In genomic region chrX:73342941-73343735, GRCm38 (mm10) we compare ENCODE assay signal across 8 mouse cellular contexts. TPM values are rescaled to one million over a fixed set of nuclear protein-coding genes. Genes with fewer than 3 reads are reported as not detected.
DNase-seq lines count a peak whose midpoint lies in the region; ATAC-seq and TF ChIP-seq lines count a peak whose summit lies in the region.
"Had no signal": no experiment of that assay in that cellular context is flagged by ENCODE, and none has a peak within 500 bp of the region (broad histone marks: within the 10 kb centered on the region; RNA-seq: fewer than 3 reads in every experiment).

No protein-coding gene starts in this region.

- no peak for TF ChIP-seq CTCF in forebrain, postnatal 0 days (IDR thresholded peaks at IDR 0.05; ENCODE audit: low read depth)
- TF ChIP-seq CTCF in intestine, postnatal 0 days (IDR thresholded peaks at IDR 0.05; ENCODE audit: low read depth), result no peak

- H3K27me3 ChIP-seq in forebrain, postnatal 0 days (ENCODE audit: insufficient read depth, low read length), result no peaks in the 10 kb centered on the region
- no peaks in the 10 kb centered on the region for H3K27me3 ChIP-seq in intestine, postnatal 0 days (replicated peaks; ENCODE audit: control insufficient read depth, insufficient read depth, low read length)

- peak overlapping the region; percentile 78 for H3K4me3 ChIP-seq in brown adipose tissue, adult 24 weeks (ENCODE audit: insufficient read depth, low read depth, low read length)
- H3K4me3 ChIP-seq in forebrain, postnatal 0 days (ENCODE audit: low read depth, low read length), result peak overlapping the region; percentile 49
- peak overlapping the region; percentile 51 for H3K4me3 ChIP-seq in intestine, postnatal 0 days (ENCODE audit: low read depth, low read length)

- H3K27ac ChIP-seq in brown adipose tissue, adult 24 weeks (replicated peaks; ENCODE audit: low read depth, low read length), result no peak overlapping the region
- H3K27ac ChIP-seq in forebrain, postnatal 0 days (ENCODE audit: low read depth, low read length), result peak overlapping the region; percentile 78
- H3K27ac ChIP-seq in intestine, postnatal 0 days (ENCODE audit: low read depth, low read length), result no peak overlapping the region

- H3K9ac ChIP-seq in forebrain, postnatal 0 days, result peak overlapping the region; percentile 64
- H3K9ac ChIP-seq in intestine, postnatal 0 days (ENCODE audit: low read depth, low read length), result peak overlapping the region; percentile 46

- peak overlapping the region; percentile 54 for H3K4me2 ChIP-seq in forebrain, postnatal 0 days (ENCODE audit: low read depth)
- H3K4me2 ChIP-seq in intestine, postnatal 0 days (replicated peaks; ENCODE audit: low read depth), result peak overlapping the region; percentile 63

- ATAC-seq in forebrain, postnatal 0 days, result peak; percentile 61
- peak; percentile 45; the same call in 1 of the 2 replicates for ATAC-seq in intestine, postnatal 0 days
- peak; percentile 31 for ATAC-seq in megakaryocyte, adult 5-6 weeks (ENCODE audit: poor library complexity, severe bottlenecking)

- WGBS in forebrain, postnatal 0 days, result 31% methylated on average over 15 of the region's 15 CpGs
- 24% methylated on average over 15 of the region's 15 CpGs for WGBS in intestine, postnatal 0 days

- H3K9me3 ChIP-seq in forebrain, postnatal 0 days (ENCODE audit: low read length), result no peaks in the 10 kb centered on the region
- H3K9me3 ChIP-seq in intestine, postnatal 0 days (ENCODE audit: control insufficient read depth), result no peaks in the 10 kb centered on the region

- DNase-seq in spleen, postnatal 36 days (ENCODE audit: low spot score in 2 of 2), result peak; percentile 29 to 31
- no peak for DNase-seq in spleen, adult 18-20 months
- no peak for DNase-seq in forebrain, postnatal 0 days
- DNase-seq in testis, postnatal 10 days (ENCODE audit: low spot score), result peak; percentile 54

- no peaks in the 10 kb centered on the region for H3K36me3 ChIP-seq in forebrain, postnatal 0 days (ENCODE audit: insufficient read depth)
- H3K36me3 ChIP-seq in intestine, postnatal 0 days (ENCODE audit: control insufficient read depth, insufficient read depth), result no peaks in the 10 kb centered on the region

- H3K4me1 ChIP-seq in brown adipose tissue, adult 24 weeks (ENCODE audit: control insufficient read depth, insufficient read depth, insufficient read length, low read length), result no peaks in the 10 kb centered on the region
- H3K4me1 ChIP-seq in forebrain, postnatal 0 days (ENCODE audit: insufficient read depth), result no peaks in the 10 kb centered on the region
- H3K4me1 ChIP-seq in intestine, postnatal 0 days (replicated peaks; ENCODE audit: control insufficient read depth, insufficient read depth, low read length), result no peaks in the 10 kb centered on the region

RNA-seq across cellular contexts. Expression of gene Zfp275, which starts 0.7 kb away (rescaled TPM):
- polyA plus RNA-seq in brown adipose tissue, adult 24 weeks (2012; ENCODE audit: insufficient read depth, insufficient read length, missing spikeins), result 2.4 and 2.8 TPM in 2 replicates
- total RNA-seq in forebrain, postnatal 0 days (2014; rRNA removed), result 24.6 and 32.3 TPM in 2 replicates
- polyA plus RNA-seq in forebrain, postnatal 0 days (2015; fragmentation: Nextera tagmentation; extraction: Ambion mirVana), result 3.7 and 5.2 TPM in 2 replicates
- polyA plus RNA-seq in intestine, postnatal 0 days (2015; fragmentation: Nextera tagmentation; extraction: Ambion mirVana), result 2.2 and 2.3 TPM in 2 replicates
- total RNA-seq in megakaryocyte, adult 5-6 weeks (2015), result 5.3 and 6.8 TPM in 2 replicates
- 3.5 and 4.3 TPM in 2 replicates for total RNA-seq in megakaryocyte, adult 5-6 weeks (2017)

RNA-seq across cellular contexts. Expression of gene Gm45015, which starts 6.5 kb away (rescaled TPM):
- not detected in 2 replicates for polyA plus RNA-seq in brown adipose tissue, adult 24 weeks (2012; ENCODE audit: insufficient read depth, insufficient read length, missing spikeins)
- not detected in 2 replicates for total RNA-seq in forebrain, postnatal 0 days (2014; rRNA removed)
- polyA plus RNA-seq in forebrain, postnatal 0 days (2015; fragmentation: Nextera tagmentation; extraction: Ambion mirVana), result not detected in 2 replicates
- not detected in 2 replicates for polyA plus RNA-seq in intestine, postnatal 0 days (2015; fragmentation: Nextera tagmentation; extraction: Ambion mirVana)
- not detected in 2 replicates for total RNA-seq in megakaryocyte, adult 5-6 weeks (2015)
- not detected in 2 replicates for total RNA-seq in megakaryocyte, adult 5-6 weeks (2017)
- total RNA-seq: gastrocnemius, adult 8-10 months had no signal

RNA-seq across cellular contexts. Expression of gene Xlr5a, which starts 50.4 kb away (rescaled TPM):
- polyA plus RNA-seq in brown adipose tissue, adult 24 weeks (2012; ENCODE audit: insufficient read depth, insufficient read length, missing spikeins), result not detected in 2 replicates
- total RNA-seq in forebrain, postnatal 0 days (2014; rRNA removed), result not detected in 2 replicates
- not detected in 2 replicates for polyA plus RNA-seq in forebrain, postnatal 0 days (2015; fragmentation: Nextera tagmentation; extraction: Ambion mirVana)
- 0.65 and 0.97 TPM in 2 replicates for polyA plus RNA-seq in intestine, postnatal 0 days (2015; fragmentation: Nextera tagmentation; extraction: Ambion mirVana)
- not detected in 2 replicates for total RNA-seq in megakaryocyte, adult 5-6 weeks (2015)
- not detected in 2 replicates for total RNA-seq in megakaryocyte, adult 5-6 weeks (2017)
- total RNA-seq: gastrocnemius, adult 8-10 months had no signal

RNA-seq across cellular contexts. Expression of gene Xlr5c, which starts 50.4 kb away (rescaled TPM):
- polyA plus RNA-seq in brown adipose tissue, adult 24 weeks (2012; ENCODE audit: insufficient read depth, insufficient read length, missing spikeins), result not detected in 2 replicates
- not detected in 2 replicates for total RNA-seq in forebrain, postnatal 0 days (2014; rRNA removed)
- polyA plus RNA-seq in forebrain, postnatal 0 days (2015; fragmentation: Nextera tagmentation; extraction: Ambion mirVana), result not detected in 2 replicates
- 0.54 and 0.59 TPM in 2 replicates for polyA plus RNA-seq in intestine, postnatal 0 days (2015; fragmentation: Nextera tagmentation; extraction: Ambion mirVana)
- total RNA-seq in megakaryocyte, adult 5-6 weeks (2015), result not detected in 2 replicates
- total RNA-seq in megakaryocyte, adult 5-6 weeks (2017), result not detected in 2 replicates
- total RNA-seq: gastrocnemius, adult 8-10 months had no signal

RNA-seq across cellular contexts. Expression of gene Gm18336, which starts 55.4 kb away (rescaled TPM):
- not detected in 2 replicates for polyA plus RNA-seq in brown adipose tissue, adult 24 weeks (2012; ENCODE audit: insufficient read depth, insufficient read length, missing spikeins)
- 0.19 TPM in 1 of 2 replicates, not detected in the other for total RNA-seq in forebrain, postnatal 0 days (2014; rRNA removed)
- polyA plus RNA-seq in forebrain, postnatal 0 days (2015; fragmentation: Nextera tagmentation; extraction: Ambion mirVana), result 0.07 TPM in 1 of 2 replicates, not detected in the other
- polyA plus RNA-seq in intestine, postnatal 0 days (2015; fragmentation: Nextera tagmentation; extraction: Ambion mirVana), result not detected in 2 replicates
- total RNA-seq in megakaryocyte, adult 5-6 weeks (2015), result not detected in 2 replicates
- total RNA-seq in megakaryocyte, adult 5-6 weeks (2017), result not detected in 2 replicates
- total RNA-seq: gastrocnemius, adult 8-10 months had no signal

Comparison
In these comparisons a context has a peak if more than half of its experiments do, and no peak if none do; other contexts are left out.
1. DNase-seq: peak in spleen, postnatal 36 days (2 of 2) and testis, postnatal 10 days (single experiment); none in spleen, adult 18-20 months (0 of 2) and forebrain, postnatal 0 days (single experiment).
2. Peak in every context shown above with its lines, with median percentiles within 50 percentile points of each other: H3K4me3 ChIP-seq and ATAC-seq.